Mouse (Mus musculus) neural tube, embryonic 12.5 days (tissue): ENCODE results near the gene Nos3. TPM values are rescaled to one million over a fixed set of nuclear protein-coding genes. Genes with fewer than 3 reads are reported as not detected.

Experiments
- ATAC-seq: fragments of 200-750 bp; cut with Nextera tagmentation; 2 replicates; pipeline ENCODE4 v1.8.0; 2017; ENCODE audit warnings: low read depth, mild to moderate bottlenecking, moderate TSS enrichment, moderate library complexity; ENCODE audit not compliant: low FRiP score
- H3K27ac ChIP-seq: fragments of 300-500 bp; sonication (generic); 2 replicates; pipeline ENCODE4 v1.5.1; 2016
- H3K27me3 ChIP-seq: fragments of 300-500 bp; sonication (generic); replicated peaks from 2 replicates; pipeline ENCODE4 v1.6.1; 2016; ENCODE audit warnings: mild to moderate bottlenecking
- H3K36me3 ChIP-seq: fragments of 300-500 bp; sonication (generic); 2 replicates; pipeline ENCODE4 v1.6.1; 2016; ENCODE audit warnings: mild to moderate bottlenecking
- H3K4me1 ChIP-seq: fragments of 300-500 bp; sonication (generic); 2 replicates; pipeline ENCODE4 v1.6.1; 2016
- H3K4me2 ChIP-seq: fragments of 300-500 bp; sonication (generic); replicated peaks from 2 replicates; pipeline ENCODE4 v1.6.1; 2016; ENCODE audit warnings: mild to moderate bottlenecking
- H3K4me3 ChIP-seq: fragments of 300-500 bp; sonication (generic); 2 replicates; pipeline ENCODE4 v1.5.1; 2016
- H3K9ac ChIP-seq: fragments of 300-500 bp; sonication (generic); 2 replicates; pipeline ENCODE4 v1.6.1; 2016; ENCODE audit warnings: mild to moderate bottlenecking
- H3K9me3 ChIP-seq: fragments of 300-500 bp; sonication (generic); 2 replicates; pipeline ENCODE4 v1.6.1; 2016; ENCODE audit warnings: mild to moderate bottlenecking
- WGBS: fragments of 180-500 bp; shearing (Covaris S2); methylation state at CpG from one replicate; pipeline ENCODE4 v1.1.7; 2016; 5-methylcytosine and 5-hydroxymethylcytosine counted together
- polyA plus RNA-seq: library from polyadenylated mRNA; unstranded; fragments of >200 nt; fragmentation: Nextera tagmentation; extraction: Ambion mirVana; gene quantifications from 2 replicates; pipeline ENCODE4 v1.2.1, GENCODE M21; 2016

Nos3 gene
- polyA plus RNA-seq, 1 experiment from 2014 or later, result 9.4 TPM

- Histone ChIP-seq H3K9me3 (no peaks in the 10 kb centered on the region), H3K4me1 (no peaks in the 10 kb centered on the region), H3K27ac (no peak overlapping the region), H3K4me3 (no peak overlapping the region), H3K36me3 (peaks cover 32% of the 10 kb centered on the region), H3K4me2 (no peak overlapping the region), H3K9ac (no peak overlapping the region), H3K27me3 (no peaks in the 10 kb centered on the region)
- no peak for ATAC-seq
- WGBS, result 88% methylated on average over 2 of the region's 2 CpGs
Observed at GRCm38 (mm10) chr5:24409466-24409865, 44.9 kb downstream of the Nos3 start.

GRCm38 (mm10) chr5:24412063-24412462 is 47.5 kb downstream of the Nos3 start:
- H3K9me3 ChIP-seq, result no peaks in the 10 kb centered on the region
- no peaks in the 10 kb centered on the region for H3K27me3 ChIP-seq
- no peak for ATAC-seq
- WGBS, result 92% methylated on average over 2 of the region's 2 CpGs
- no peak overlapping the region for H3K4me3 ChIP-seq
- no peak overlapping the region for H3K9ac ChIP-seq
- H3K4me2 ChIP-seq, result no peak overlapping the region
- peaks cover 11% of the 10 kb centered on the region; the same call in 1 of the 2 replicates for H3K36me3 ChIP-seq
- H3K27ac ChIP-seq, result no peak overlapping the region
- H3K4me1 ChIP-seq, result peaks cover 6% of the 10 kb centered on the region; the same call in 1 of the 2 replicates

- Histone ChIP-seq H3K36me3 (0 out of 2 replicates have a peak, but pooled peaks cover 6% of the 10 kb centered on the region), H3K27me3 (no peaks in the 10 kb centered on the region), H3K4me2 (no peak within 1 kb of the TSS), H3K27ac (no peak within 1 kb of the TSS), H3K9ac (no peak within 1 kb of the TSS), H3K4me3 (no peak within 1 kb of the TSS), H3K4me1 (peaks cover 6% of the 10 kb centered on the region; the same call in 1 of the 2 replicates), H3K9me3 (no peaks in the 10 kb centered on the region)
- ATAC-seq, result no peak
- 53% methylated on average over 11 of the region's 11 CpGs for WGBS
Observed at GRCm38 (mm10) chr5:24413042-24413693, 48.6 kb downstream of the Nos3 start, which contains the start of gene Asic3. Asic3 (plus strand) TSS chr5:24413392.

DNA sequence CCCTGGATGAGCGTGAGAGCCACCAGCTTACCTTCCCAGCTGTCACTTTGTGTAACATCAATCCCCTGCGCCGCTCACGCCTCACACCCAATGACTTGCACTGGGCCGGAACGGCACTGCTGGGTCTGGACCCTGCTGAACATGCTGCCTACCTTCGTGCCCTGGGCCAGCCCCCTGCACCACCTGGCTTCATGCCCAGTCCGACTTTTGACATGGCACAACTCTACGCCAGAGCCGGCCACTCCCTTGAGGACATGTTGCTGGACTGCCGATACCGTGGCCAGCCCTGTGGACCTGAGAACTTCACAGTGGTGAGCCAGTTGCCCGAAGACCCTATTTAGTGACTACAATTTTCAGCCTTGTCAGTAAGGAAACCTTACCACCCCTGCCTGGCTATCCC is 49.3 kb downstream of the Nos3 start:
- Histone ChIP-seq H3K27ac (no peak overlapping the region), H3K9ac (no peak overlapping the region), H3K4me1 (peaks cover 6% of the 10 kb centered on the region; the same call in 1 of the 2 replicates), H3K4me2 (no peak overlapping the region), H3K27me3 (no peaks in the 10 kb centered on the region), H3K36me3 (peaks cover 12% of the 10 kb centered on the region; the same call in 1 of the 2 replicates), H3K9me3 (no peaks in the 10 kb centered on the region), H3K4me3 (no peak overlapping the region)
- 86% methylated on average over 13 of the region's 13 CpGs for WGBS
- ATAC-seq, result no peak

DNA sequence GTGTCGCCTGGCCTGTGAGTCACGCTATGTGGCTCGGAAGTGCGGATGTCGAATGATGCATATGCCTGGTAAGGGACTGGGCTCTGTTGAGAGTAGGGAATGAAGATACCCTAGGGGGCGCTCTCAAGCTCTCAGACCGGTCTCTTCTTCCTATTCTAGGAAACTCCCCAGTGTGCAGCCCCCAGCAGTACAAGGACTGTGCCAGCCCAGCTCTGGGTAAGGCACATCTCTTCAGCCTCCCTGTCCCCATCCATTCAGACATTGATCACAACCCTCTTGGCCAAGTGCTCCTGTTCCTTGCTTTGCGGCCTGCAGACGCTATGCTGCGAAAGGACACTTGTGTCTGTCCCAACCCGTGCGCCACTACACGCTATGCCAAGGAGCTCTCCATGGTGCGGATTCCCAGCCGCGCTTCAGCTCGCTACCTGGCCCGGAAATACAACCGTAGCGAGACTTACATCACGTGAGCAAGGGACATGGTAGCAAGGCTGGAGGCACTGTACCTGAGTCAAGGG is 51.7 kb downstream of the Nos3 start:
- Histone ChIP-seq H3K36me3 (peaks cover 26% of the 10 kb centered on the region), H3K4me3 (no peak overlapping the region), H3K9ac (no peak overlapping the region), H3K4me1 (peaks cover 6% of the 10 kb centered on the region; the same call in 1 of the 2 replicates), H3K4me2 (peak overlapping the region; percentile 20), H3K27me3 (no peaks in the 10 kb centered on the region), H3K9me3 (no peaks in the 10 kb centered on the region), H3K27ac (no peak overlapping the region)
- ATAC-seq, result peak; percentile 67
- 3% methylated on average over 21 of the region's 21 CpGs for WGBS

GRCm38 (mm10) chr5:24417587-24417986 is 53.0 kb downstream of the Nos3 start:
- Histone ChIP-seq H3K4me3 (no peak overlapping the region), H3K9me3 (no peaks in the 10 kb centered on the region), H3K27ac (no peak overlapping the region), H3K9ac (no peak overlapping the region), H3K4me2 (no peak overlapping the region), H3K4me1 (peaks cover 8% of the 10 kb centered on the region), H3K27me3 (no peaks in the 10 kb centered on the region), H3K36me3 (peaks cover 26% of the 10 kb centered on the region)
- WGBS, result 91% methylated on average over 10 of the region's 10 CpGs
- ATAC-seq, result no peak

DNA sequence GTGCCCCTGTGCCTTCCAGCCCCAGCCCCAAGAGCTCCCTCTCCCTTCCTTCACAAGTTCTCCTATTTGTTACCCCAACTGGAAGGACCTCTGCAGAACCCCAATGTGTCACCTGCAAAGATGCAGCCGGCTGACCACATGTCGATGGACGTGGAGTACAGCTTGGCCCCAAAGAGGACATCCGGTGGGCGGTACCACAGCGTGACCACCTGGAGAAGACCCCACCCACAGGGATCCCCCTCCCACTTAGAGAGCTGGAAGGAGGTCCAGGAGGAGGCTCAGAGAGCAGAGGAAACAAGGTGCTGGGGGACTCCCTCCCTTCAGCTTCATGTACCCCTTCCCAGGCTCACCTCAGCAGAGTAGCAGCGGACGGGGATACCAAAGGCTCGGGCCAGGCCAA is 55.8 kb downstream of the Nos3 start:
- ATAC-seq, result no peak
- H3K9ac ChIP-seq, result no peak overlapping the region
- H3K9me3 ChIP-seq, result no peaks in the 10 kb centered on the region
- H3K4me1 ChIP-seq, result peaks cover 27% of the 10 kb centered on the region
- H3K4me3 ChIP-seq, result no peak overlapping the region
- H3K27ac ChIP-seq, result no peak overlapping the region
- H3K36me3 ChIP-seq, result peaks cover 26% of the 10 kb centered on the region
- H3K27me3 ChIP-seq, result no peaks in the 10 kb centered on the region
- H3K4me2 ChIP-seq, result no peak overlapping the region
- 89% methylated on average over 9 of the region's 9 CpGs for WGBS

- Histone ChIP-seq H3K4me3 (peak within 1 kb of the TSS; percentile 54), H3K9me3 (no peaks in the 10 kb centered on the region), H3K27me3 (0 out of 2 replicates have a peak, but pooled peaks cover 3% of the 10 kb centered on the region), H3K4me2 (peak within 1 kb of the TSS; percentile 86), H3K27ac (peak within 1 kb of the TSS; percentile 81), H3K9ac (peak within 1 kb of the TSS; percentile 70), H3K4me1 (peaks cover 50% of the 10 kb centered on the region), H3K36me3 (peaks cover 26% of the 10 kb centered on the region)
- WGBS, result under 1% methylated on average over 46 of the region's 46 CpGs
- peak; percentile 94 for ATAC-seq
Observed at GRCm38 (mm10) chr5:24423129-24424003, 58.8 kb downstream of the Nos3 start, which contains the start of the genes Cdk5 and Slc4a2. Cdk5 (minus strand) TSS chr5:24423530. Slc4a2 (plus strand) TSS chr5:24423837.

DNA sequence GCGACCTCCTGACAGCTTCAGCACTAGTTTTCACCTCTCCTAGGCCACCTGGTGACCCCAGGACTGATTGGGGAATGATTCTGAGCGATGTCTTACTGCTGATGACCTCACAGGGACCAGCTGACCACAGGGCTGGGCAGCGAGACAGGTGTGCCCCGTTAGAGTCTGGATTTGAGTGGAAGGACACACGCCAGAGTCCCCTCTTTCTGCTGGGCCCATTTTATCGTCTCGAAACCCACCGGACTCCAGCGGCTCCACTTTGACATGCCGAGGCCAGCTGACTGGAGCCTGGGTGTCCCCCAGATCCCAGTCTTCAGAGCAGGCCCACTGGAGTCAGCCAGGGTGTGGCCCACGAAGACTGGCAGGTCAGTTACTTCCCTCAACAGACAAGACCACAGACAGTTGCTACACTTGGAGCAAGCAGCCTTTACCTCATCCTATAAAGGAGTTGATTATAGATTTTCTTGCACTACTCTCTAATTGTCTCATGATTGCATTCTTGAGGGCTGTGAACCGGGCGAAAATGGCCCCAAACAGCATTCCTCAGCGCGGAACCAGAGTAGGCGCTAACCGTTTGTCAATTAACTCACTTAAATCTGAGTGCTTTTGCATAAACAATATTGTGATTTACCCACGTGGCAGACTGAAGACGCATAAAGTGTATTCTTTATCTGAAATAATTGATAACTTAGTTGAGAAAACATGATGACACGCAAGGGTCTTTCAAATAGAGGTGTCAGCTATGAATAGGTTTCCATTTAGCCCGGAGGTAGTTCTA is 59.6 kb downstream of the Nos3 start:
- Histone ChIP-seq H3K9me3 (no peaks in the 10 kb centered on the region), H3K4me3 (peak overlapping the region; percentile 45), H3K36me3 (peaks cover 17% of the 10 kb centered on the region), H3K4me2 (peak overlapping the region; percentile 86), H3K27me3 (0 out of 2 replicates have a peak, but pooled peaks cover 3% of the 10 kb centered on the region), H3K27ac (peak overlapping the region; percentile 81), H3K9ac (peak overlapping the region; percentile 70), H3K4me1 (peaks cover 54% of the 10 kb centered on the region)
- ATAC-seq, result peak; percentile 14
- WGBS, result 17% methylated on average over 21 of the region's 21 CpGs

- peaks cover 17% of the 10 kb centered on the region for H3K36me3 ChIP-seq
- H3K4me3 ChIP-seq, result peak overlapping the region; percentile 52
- no peak overlapping the region for H3K27ac ChIP-seq
- H3K9ac ChIP-seq, result peak overlapping the region; percentile 64
- no peaks in the 10 kb centered on the region for H3K9me3 ChIP-seq
- no peak for ATAC-seq
- peaks cover 54% of the 10 kb centered on the region for H3K4me1 ChIP-seq
- WGBS, result under 1% methylated on average over 59 of the region's 60 CpGs
- H3K27me3 ChIP-seq, result 0 out of 2 replicates have a peak, but pooled peaks cover 3% of the 10 kb centered on the region
- peak overlapping the region; percentile 86 for H3K4me2 ChIP-seq
Observed at GRCm38 (mm10) chr5:24424861-24425411, 60.3 kb downstream of the Nos3 start.

DNA sequence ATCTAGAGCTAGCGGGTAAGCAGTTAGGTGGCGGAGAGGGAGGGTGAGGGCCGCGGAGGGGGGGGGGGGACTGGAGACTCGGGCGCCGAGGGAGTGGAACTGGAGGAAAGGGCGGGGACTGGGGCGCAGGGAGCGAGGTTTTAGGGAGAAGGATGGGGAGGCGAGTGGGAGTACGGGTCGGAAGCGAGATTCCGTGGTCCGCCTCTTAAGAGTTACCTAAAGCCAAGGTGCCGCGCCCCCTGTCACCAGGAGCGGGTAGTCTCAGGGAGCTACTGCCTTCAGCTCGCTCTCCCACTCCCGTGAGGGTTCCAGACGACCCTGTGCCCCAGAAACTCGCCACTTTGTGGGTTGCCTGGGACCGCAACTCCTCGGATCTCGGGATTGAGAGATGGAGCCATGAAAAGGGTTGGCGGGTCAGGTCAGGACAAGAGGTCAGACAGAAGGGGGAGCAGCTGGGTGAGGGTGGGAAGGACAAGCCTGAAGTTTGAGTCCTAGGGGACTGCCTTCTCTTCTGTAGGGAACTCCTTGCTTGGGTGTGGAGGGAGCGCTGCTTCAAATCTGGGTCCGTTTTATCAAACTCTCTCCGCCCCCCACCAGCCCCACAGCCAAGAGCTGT is 60.9 kb downstream of the Nos3 start:
- peaks cover 17% of the 10 kb centered on the region; the same call in 1 of the 2 replicates for H3K36me3 ChIP-seq
- H3K27me3 ChIP-seq, result 0 out of 2 replicates have a peak, but pooled peaks cover 3% of the 10 kb centered on the region
- H3K4me1 ChIP-seq, result peaks cover 54% of the 10 kb centered on the region
- no peak overlapping the region for H3K27ac ChIP-seq
- under 1% methylated on average over 27 of the region's 30 CpGs for WGBS
- no peak for ATAC-seq
- no peaks in the 10 kb centered on the region for H3K9me3 ChIP-seq
- H3K9ac ChIP-seq, result peak overlapping the region; percentile 64
- H3K4me2 ChIP-seq, result peak overlapping the region; percentile 86
- peak overlapping the region; percentile 52 for H3K4me3 ChIP-seq
